ENCODE assay signal across 10 mouse cellular contexts in genomic region chr15:79414513-79414912, GRCm38 (mm10). TPM values are rescaled to one million over a fixed set of nuclear protein-coding genes. Genes with fewer than 3 reads are reported as not detected.
DNase-seq lines count a peak whose midpoint lies in the region; ATAC-seq and TF ChIP-seq lines count a peak whose summit lies in the region.
"Had no signal": no experiment of that assay in that cellular context is flagged by ENCODE, and none has a peak within 500 bp of the region (broad histone marks: within the 10 kb centered on the region; RNA-seq: fewer than 3 reads in every experiment).

No protein-coding gene starts in this region.

- no peak overlapping the region for H3K4me2 ChIP-seq in hindbrain, embryonic 16.5 days (ENCODE audit: low read length)

- DNase-seq in gastrocnemius, adult 2 months = no peak
- DNase-seq in gastrocnemius, postnatal 14 days = no peak
- peak; percentile 78 for DNase-seq in 3T3-L1 (ENCODE audit: low read depth, low spot score)
- DNase-seq in Patski (ENCODE audit: low read depth, low spot score) = no peak
- peak; percentile 68 for DNase-seq in lung, postnatal 36 days
- no peak for DNase-seq in kidney, postnatal 10 days
- no peak for DNase-seq in layer of hippocampus, adult 8-10 months (ENCODE audit: low spot score in 2 of 2)
- DNase-seq: cerebellum, adult 11-12 months; kidney, adult 18-20 months had no signal

- H3K36me3 ChIP-seq in hindbrain, embryonic 16.5 days (ENCODE audit: control insufficient read depth, insufficient read depth, low read length) = peaks cover 15% of the 10 kb centered on the region

- TF ChIP-seq CTCF in gastrocnemius, adult 2 months (IDR thresholded peaks at IDR 0.05) = no peak
- no peak for TF ChIP-seq CTCF in Patski (IDR thresholded peaks at IDR 0.05)

- H3K9me3 ChIP-seq in hindbrain, embryonic 16.5 days (ENCODE audit: control insufficient read depth, low read length) = no peaks in the 10 kb centered on the region

- POLR2A ChIA-PET in Patski (lab: Charles Lee) = no interaction called here

- H3K4me1 ChIP-seq in hindbrain, embryonic 16.5 days (ENCODE audit: control insufficient read depth, insufficient read depth, low read depth, low read length) = no peaks in the 10 kb centered on the region

- intact Hi-C loops in gastrocnemius, adult 2 months (cut with DNase I) = no loop called here
- intact Hi-C loops in gastrocnemius, postnatal 14 days (cut with DNase I; ENCODE audit: low total_unique reads) = loop anchor here (5.0 kb wide), 1 partner anchor 53 kb away; no protein-coding TSS in a partner anchor

- no peak overlapping the region for H3K9ac ChIP-seq in hindbrain, embryonic 16.5 days (ENCODE audit: low read depth, low read length)

- no peak overlapping the region for H3K4me3 ChIP-seq in gastrocnemius, adult 2 months
- H3K4me3 ChIP-seq in hindbrain, embryonic 16.5 days (ENCODE audit: low read length) = no peak overlapping the region

- H3K27ac ChIP-seq in gastrocnemius, adult 2 months = peak overlapping the region; percentile 48; the same call in 1 of the 2 replicates
- H3K27ac ChIP-seq in hindbrain, embryonic 16.5 days (ENCODE audit: low read depth, low read length) = no peak overlapping the region

- peak; percentile 41 for ATAC-seq in Patski
- ATAC-seq in hindbrain, embryonic 16.5 days = no peak

- in situ Hi-C loops in Patski (cut with MboI; ENCODE audit: low pct_unique_long_range_greater_than_20kb) = loop anchor here (5.0 kb wide), 1 partner anchor 53 kb away; no protein-coding TSS in a partner anchor

- no peaks in the 10 kb centered on the region for H3K27me3 ChIP-seq in Patski
- no peaks in the 10 kb centered on the region for H3K27me3 ChIP-seq in hindbrain, embryonic 16.5 days (replicated peaks; ENCODE audit: control insufficient read depth, insufficient read depth, low read length)

- WGBS in hindbrain, embryonic 16.5 days = 57% methylated on average over 4 of the region's 4 CpGs

- CTCF ChIA-PET in Patski (lab: Charles Lee) = no interaction called here

RNA-seq across cellular contexts. Expression of gene Tmem184b, which starts 11.1 kb away (rescaled TPM):
- 10 to 100 TPM; 26.1 to 36.7 TPM for total RNA-seq in gastrocnemius, adult 2 months (2021)
- total RNA-seq in gastrocnemius, postnatal 14 days (2021) = 10 to 100 TPM; 31.5 to 32.6 TPM
- 129 TPM for polyA plus RNA-seq in Patski (2021)
- 42.4 and 54.9 TPM in 2 replicates for polyA plus RNA-seq in hindbrain, embryonic 16.5 days (2015; fragmentation: Nextera tagmentation; extraction: Ambion mirVana)
- total RNA-seq in layer of hippocampus, adult 8-10 months (2022) = 10 to 100 TPM; 52.5 to 66.5 (median 57.2) TPM

RNA-seq across cellular contexts. Expression of gene Csnk1e, which starts 40.9 kb away (rescaled TPM):
- total RNA-seq in gastrocnemius, adult 2 months (2021) = 10 to 100 TPM; 41.8 to 61.4 TPM
- 10 to 100 TPM; 46.6 to 46.7 TPM for total RNA-seq in gastrocnemius, postnatal 14 days (2021)
- 128 TPM for polyA plus RNA-seq in Patski (2021)
- 132 and 147 TPM in 2 replicates for polyA plus RNA-seq in hindbrain, embryonic 16.5 days (2015; fragmentation: Nextera tagmentation; extraction: Ambion mirVana)
- total RNA-seq in layer of hippocampus, adult 8-10 months (2022) = 100 to 1,000 TPM; 112 to 137 (median 123) TPM

Comparison
In these comparisons a context has a peak if more than half of its experiments do, and no peak if none do; other contexts are left out.
1. DNase-seq: peak in 3T3-L1 (single experiment) and lung, postnatal 36 days (single experiment); none in gastrocnemius, adult 2 months (single experiment), gastrocnemius, postnatal 14 days (single experiment), Patski (single experiment), kidney, postnatal 10 days (single experiment) and layer of hippocampus, adult 8-10 months (0 of 2).